Comparison of ENCODE assay signal across 9 mouse cellular contexts in the genomic region with DNA sequence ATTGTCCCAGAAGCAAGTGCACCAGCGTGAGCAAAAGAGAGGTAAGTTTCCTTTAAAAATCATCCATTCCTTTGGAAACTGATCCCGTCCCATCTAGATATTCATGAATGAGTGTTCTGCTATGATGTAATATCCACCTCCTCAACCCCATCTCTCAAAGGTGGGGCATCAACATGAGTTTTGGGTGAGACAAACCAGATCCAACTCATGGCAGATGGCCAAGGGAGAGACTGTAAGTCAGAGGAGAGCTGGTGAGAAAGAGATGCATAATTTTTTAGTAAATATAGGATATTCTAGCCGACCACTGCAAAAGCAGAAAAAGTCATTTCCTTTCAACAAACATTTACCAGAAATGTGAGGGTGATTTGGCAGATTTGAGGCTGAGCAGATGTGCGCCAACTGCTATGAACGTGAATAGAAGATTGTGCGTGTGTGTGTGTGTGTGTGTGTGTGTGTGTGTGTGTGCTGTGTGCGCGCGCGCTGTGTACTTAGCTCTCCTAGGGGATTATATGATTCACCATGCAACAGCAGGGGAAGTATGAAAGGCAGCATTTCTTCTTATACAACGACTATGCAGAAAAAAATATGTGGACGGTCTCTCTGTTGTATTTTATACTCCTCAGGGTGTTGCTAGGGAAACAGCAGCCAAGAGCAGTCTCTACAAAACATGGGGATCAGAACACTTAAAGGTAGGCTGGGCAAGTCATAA. TPM values are rescaled to one million over a fixed set of nuclear protein-coding genes. Genes with fewer than 3 reads are reported as not detected.
DNase-seq lines count a peak whose midpoint lies in the region; ATAC-seq and TF ChIP-seq lines count a peak whose summit lies in the region.
"Had no signal": no experiment of that assay in that cellular context is flagged by ENCODE, and none has a peak within 500 bp of the region (broad histone marks: within the 10 kb centered on the region; RNA-seq: fewer than 3 reads in every experiment).

No protein-coding gene starts in this region.

- H3K27ac ChIP-seq in heart, postnatal 0 days (ENCODE audit: low read depth) = no peak overlapping the region
- H3K27ac ChIP-seq in limb, embryonic 15.5 days = no peak overlapping the region

- H3K4me3 ChIP-seq in heart, postnatal 0 days (ENCODE audit: low read depth, low read length) = no peak overlapping the region
- H3K4me3 ChIP-seq in limb, embryonic 15.5 days = no peak overlapping the region
- H3K4me3 ChIP-seq: megakaryocyte, embryonic 14.5 days had no signal

- TF ChIP-seq EP300 in heart, postnatal 0 days (IDR thresholded peaks at IDR 0.05; ENCODE audit: low read depth) = no peak

- peak; percentile 41; the same call in 1 of the 2 replicates for ATAC-seq in heart, postnatal 0 days (ENCODE audit: insufficient read depth, low read depth)
- ATAC-seq in limb, embryonic 15.5 days (ENCODE audit: insufficient number of reproducible peaks, low FRiP score, low TSS enrichment, low read depth) = 0 out of 2 replicates have a peak, but pooled peaks have one; percentile 14

- no peak overlapping the region for H3K4me2 ChIP-seq in heart, postnatal 0 days (ENCODE audit: low read depth, low read length)
- H3K4me2 ChIP-seq in limb, embryonic 15.5 days = no peak overlapping the region

- H3K9ac ChIP-seq in heart, postnatal 0 days (replicated peaks; ENCODE audit: low read depth, low read length) = no peak overlapping the region
- no peak overlapping the region for H3K9ac ChIP-seq in limb, embryonic 15.5 days

- 71% methylated on average over 12 of the region's 12 CpGs for WGBS in heart, postnatal 0 days
- WGBS in limb, embryonic 15.5 days = 47% methylated on average over 12 of the region's 12 CpGs

- no peaks in the 10 kb centered on the region for H3K36me3 ChIP-seq in heart, postnatal 0 days (replicated peaks; ENCODE audit: control insufficient read depth, insufficient read depth, low read length)
- no peaks in the 10 kb centered on the region for H3K36me3 ChIP-seq in limb, embryonic 15.5 days

- H3K9me3 ChIP-seq in heart, postnatal 0 days (replicated peaks; ENCODE audit: control insufficient read depth, low read length) = no peaks in the 10 kb centered on the region
- H3K9me3 ChIP-seq in limb, embryonic 15.5 days = no peaks in the 10 kb centered on the region
- H3K9me3 ChIP-seq: megakaryocyte, embryonic 14.5 days had no signal

- TF ChIP-seq POLR2A in brain, embryonic 14.5 days (IDR thresholded peaks at IDR 0.05; ENCODE audit: borderline replicate concordance, extremely low read depth, insufficient read depth, insufficient read length, poor library complexity, severe bottlenecking) = no peak

- H3K4me1 ChIP-seq in heart, postnatal 0 days (ENCODE audit: control insufficient read depth, insufficient read depth) = no peaks in the 10 kb centered on the region
- peaks cover 5% of the 10 kb centered on the region; the same call in 1 of the 2 replicates for H3K4me1 ChIP-seq in limb, embryonic 15.5 days

- no peak for TF ChIP-seq CTCF in brain, embryonic 14.5 days (IDR thresholded peaks at IDR 0.05; ENCODE audit: borderline replicate concordance, extremely low read depth, insufficient read depth, insufficient read length)
- no peak for TF ChIP-seq CTCF in heart, postnatal 0 days (IDR thresholded peaks at IDR 0.05; ENCODE audit: low read depth)

- peak; percentile 13 to 16 for DNase-seq in cerebellum, postnatal 10 days
- DNase-seq in cerebellum, postnatal 25 days = no peak
- peak; percentile 67 for DNase-seq in brain, embryonic 14.5 days (ENCODE audit: low read depth)
- peak; percentile 8 for DNase-seq in heart, postnatal 0 days (ENCODE audit: low spot score)
- DNase-seq in thymus, postnatal 4 days = peak; percentile 15
- no peak for DNase-seq in adrenal gland, adult 2 months
- no peak for DNase-seq in testis, postnatal 14 days (ENCODE audit: low spot score)

- no peaks in the 10 kb centered on the region for H3K27me3 ChIP-seq in heart, postnatal 0 days (ENCODE audit: control insufficient read depth, insufficient read depth, low read length)
- H3K27me3 ChIP-seq in limb, embryonic 15.5 days = no peaks in the 10 kb centered on the region
- H3K27me3 ChIP-seq: megakaryocyte, embryonic 14.5 days had no signal

RNA-seq across cellular contexts. Expression of a gene that starts 42.9 kb away (rescaled TPM):
- 3.6 and 6.5 TPM in 2 replicates for polyA plus RNA-seq in brain, embryonic 14.5 days (2012; rRNA removed)
- 17.7 and 37.2 TPM in 2 replicates for total RNA-seq in heart, postnatal 0 days (2014; rRNA removed; ENCODE audit: low replicate concordance)
- polyA plus RNA-seq in heart, postnatal 0 days (2015; fragmentation: Nextera tagmentation; extraction: Ambion mirVana) = 24.8 and 28.1 TPM in 2 replicates
- 87.8 and 92.8 TPM in 2 replicates for polyA plus RNA-seq in limb, embryonic 15.5 days (2015; fragmentation: Nextera tagmentation; extraction: Ambion mirVana)
- 10 to 100 TPM; 30.4 to 36.4 TPM for total RNA-seq in adrenal gland, adult 2 months (2021)
- polyA plus RNA-seq in adrenal gland, adult 2 months (2012; rRNA removed) = 45.6 and 63.0 TPM in 2 replicates

Comparison
In these comparisons a context has a peak if more than half of its experiments do, and no peak if none do; other contexts are left out.
1. DNase-seq: peak in cerebellum, postnatal 10 days (2 of 2), brain, embryonic 14.5 days (single experiment), heart, postnatal 0 days (single experiment) and thymus, postnatal 4 days (single experiment); none in cerebellum, postnatal 25 days (0 of 2), adrenal gland, adult 2 months (single experiment) and testis, postnatal 14 days (single experiment).